Mouse (Mus musculus): ENCODE results near the gene Gm5890. TPM values are rescaled to one million over a fixed set of nuclear protein-coding genes. Genes with fewer than 3 reads are reported as not detected.
"Not testable (repeated sequence)": the region's sequence is repeated elsewhere in the genome, so short reads cannot be mapped to it uniquely, and the experiment has no call there.

The Gm5890 gene
- total RNA-seq (2014; rRNA removed; ENCODE audit: low replicate concordance) = not detected in 2 replicates
- polyA plus RNA-seq (2015; fragmentation: Nextera tagmentation; extraction: Ambion mirVana) = not detected in 2 replicates

- not testable (repeated sequence) for H3K36me3 ChIP-seq (replicated peaks; ENCODE audit: control insufficient read depth, insufficient read depth, low read length)
- no CpG with 5 or more reads among the region's 3 CpGs for WGBS
Observed at GRCm38 (mm10) chr7:20262734-20263133, at the start of gene Gm5890. Gene Gm5890 (minus strand): TSS chr7:20262834.

GRCm38 (mm10) chr7:20233728-20234127 lies 28.9 kb downstream of the Gm5890 start, which contains the start of gene Gm4498:
Gene Gm4498 (minus strand): TSS chr7:20233828.
- H3K27me3 ChIP-seq (ENCODE audit: control insufficient read depth, insufficient read depth, low read length); DNase-seq (ENCODE audit: low spot score); H3K27ac ChIP-seq (ENCODE audit: low read depth); H3K4me2 ChIP-seq (ENCODE audit: low read depth, low read length); ATAC-seq (ENCODE audit: insufficient read depth, low read depth); H3K9me3 ChIP-seq (replicated peaks; ENCODE audit: control insufficient read depth, low read length); H3K9ac ChIP-seq (replicated peaks; ENCODE audit: low read depth, low read length); H3K4me1 ChIP-seq (ENCODE audit: control insufficient read depth, insufficient read depth); H3K4me3 ChIP-seq (ENCODE audit: low read depth, low read length); H3K36me3 ChIP-seq (replicated peaks; ENCODE audit: control insufficient read depth, insufficient read depth, low read length): not testable (repeated sequence)
- no CpG with 5 or more reads among the region's 2 CpGs for WGBS

More at GRCm38 (mm10) chr7:20262734-20263133, at the start of gene Gm5890:
- H3K9me3 ChIP-seq (replicated peaks; ENCODE audit: control insufficient read depth, low read length); H3K27me3 ChIP-seq (ENCODE audit: control insufficient read depth, insufficient read depth, low read length); H3K4me3 ChIP-seq (ENCODE audit: low read depth, low read length); H3K4me1 ChIP-seq (ENCODE audit: control insufficient read depth, insufficient read depth); DNase-seq (ENCODE audit: low spot score); H3K9ac ChIP-seq (replicated peaks; ENCODE audit: low read depth, low read length); ATAC-seq (ENCODE audit: insufficient read depth, low read depth); H3K27ac ChIP-seq (ENCODE audit: low read depth); H3K4me2 ChIP-seq (ENCODE audit: low read depth, low read length): not testable (repeated sequence)

Other genes starting within 250 kb of the Gm5890 start
- gene Vmn1r91, start 163.2 kb downstream of the Gm5890 start, total RNA-seq (2014; rRNA removed; ENCODE audit: low replicate concordance) = not detected in 2 replicates
- gene Vmn1r91, start 163.2 kb downstream of the Gm5890 start, polyA plus RNA-seq (2015; fragmentation: Nextera tagmentation; extraction: Ambion mirVana) = not detected in 2 replicates
- gene Gm16442, start 140.3 kb downstream of the Gm5890 start, total RNA-seq (2014; rRNA removed; ENCODE audit: low replicate concordance) = not detected in 2 replicates
- not detected in 2 replicates for gene Gm16442, start 140.3 kb downstream of the Gm5890 start, polyA plus RNA-seq (2015; fragmentation: Nextera tagmentation; extraction: Ambion mirVana)
- gene Vmn1r93, start 123.7 kb downstream of the Gm5890 start, total RNA-seq (2014; rRNA removed; ENCODE audit: low replicate concordance) = not detected in 2 replicates
- gene Vmn1r93, start 123.7 kb downstream of the Gm5890 start, polyA plus RNA-seq (2015; fragmentation: Nextera tagmentation; extraction: Ambion mirVana) = not detected in 2 replicates
- gene Vmn1r94, start 94.5 kb downstream of the Gm5890 start, total RNA-seq (2014; rRNA removed; ENCODE audit: low replicate concordance) = not detected in 2 replicates
- gene Vmn1r94, start 94.5 kb downstream of the Gm5890 start, polyA plus RNA-seq (2015; fragmentation: Nextera tagmentation; extraction: Ambion mirVana) = not detected in 2 replicates
- gene Vmn1r95, start 69.1 kb downstream of the Gm5890 start, total RNA-seq (2014; rRNA removed; ENCODE audit: low replicate concordance) = not detected in 2 replicates
- not detected in 2 replicates for gene Vmn1r95, start 69.1 kb downstream of the Gm5890 start, polyA plus RNA-seq (2015; fragmentation: Nextera tagmentation; extraction: Ambion mirVana)
- not detected in 2 replicates for gene Gm6164, start 57.2 kb downstream of the Gm5890 start, total RNA-seq (2014; rRNA removed; ENCODE audit: low replicate concordance)
- not detected in 2 replicates for gene Gm6164, start 57.2 kb downstream of the Gm5890 start, polyA plus RNA-seq (2015; fragmentation: Nextera tagmentation; extraction: Ambion mirVana)
- gene Gm4498, start 29.0 kb downstream of the Gm5890 start, total RNA-seq (2014; rRNA removed; ENCODE audit: low replicate concordance) = not detected in 2 replicates
- gene Gm4498, start 29.0 kb downstream of the Gm5890 start, polyA plus RNA-seq (2015; fragmentation: Nextera tagmentation; extraction: Ambion mirVana) = not detected in 2 replicates
- gene Gm4133, start 71.2 kb upstream of the Gm5890 start, total RNA-seq (2014; rRNA removed; ENCODE audit: low replicate concordance) = not detected in 2 replicates
- gene Gm4133, start 71.2 kb upstream of the Gm5890 start, polyA plus RNA-seq (2015; fragmentation: Nextera tagmentation; extraction: Ambion mirVana) = not detected in 2 replicates
- not detected in 2 replicates for gene Gm5728, start 112.6 kb upstream of the Gm5890 start, total RNA-seq (2014; rRNA removed; ENCODE audit: low replicate concordance)
- not detected in 2 replicates for gene Gm5728, start 112.6 kb upstream of the Gm5890 start, polyA plus RNA-seq (2015; fragmentation: Nextera tagmentation; extraction: Ambion mirVana)
- not detected in 2 replicates for gene Vmn1r100, start 155.1 kb upstream of the Gm5890 start, total RNA-seq (2014; rRNA removed; ENCODE audit: low replicate concordance)
- gene Vmn1r100, start 155.1 kb upstream of the Gm5890 start, polyA plus RNA-seq (2015; fragmentation: Nextera tagmentation; extraction: Ambion mirVana) = not detected in 2 replicates
- not detected in 2 replicates for gene Vmn1r101, start 179.8 kb upstream of the Gm5890 start, total RNA-seq (2014; rRNA removed; ENCODE audit: low replicate concordance)
- gene Vmn1r101, start 179.8 kb upstream of the Gm5890 start, polyA plus RNA-seq (2015; fragmentation: Nextera tagmentation; extraction: Ambion mirVana) = not detected in 2 replicates
- gene Gm10670, start 212.1 kb upstream of the Gm5890 start, total RNA-seq (2014; rRNA removed; ENCODE audit: low replicate concordance) = not detected in 2 replicates
- not detected in 2 replicates for gene Gm10670, start 212.1 kb upstream of the Gm5890 start, polyA plus RNA-seq (2015; fragmentation: Nextera tagmentation; extraction: Ambion mirVana)
- gene Vmn1r103, start 247.7 kb upstream of the Gm5890 start, total RNA-seq (2014; rRNA removed; ENCODE audit: low replicate concordance) = not detected in 2 replicates
- gene Vmn1r103, start 247.7 kb upstream of the Gm5890 start, polyA plus RNA-seq (2015; fragmentation: Nextera tagmentation; extraction: Ambion mirVana) = not detected in 2 replicates

Measured in heart, postnatal 0 days (tissue).